Mouse (Mus musculus): ENCODE measurements at regions not wholly inside any gene's neighbourhood (a gene's known extent, or its start where the extent isn't known, plus 50 kb on each side); places are given as distances from the start of the nearest gene placed in this dataset.

GRCm38 (mm10) chr2:70909401-70909800 is 83.9 kb upstream of the Tlk1 start:
- TF ChIP-seq MAZ (IDR thresholded peaks at IDR 0.05; ENCODE audit: low read depth, low read length) = no peak
- no peak for TF ChIP-seq POLR2A (IDR thresholded peaks at IDR 0.05; ENCODE audit: control insufficient read depth in 1 of 2, insufficient read depth in 1 of 2, low read depth in 1 of 2, low read length in 2 of 2, poor library complexity in 1 of 2)
- TF ChIP-seq RCOR1 (IDR thresholded peaks at IDR 0.05; ENCODE audit: low read depth, low read length) = no peak
- no peak for TF ChIP-seq CTCF (IDR thresholded peaks at IDR 0.05 in 2 of 3, conservative IDR thresholded peaks at IDR 0.05 in 1 of 3; ENCODE audit: control insufficient read depth in 1 of 3, insufficient read depth in 1 of 3, low read depth in 2 of 3, low read length in 3 of 3, poor library complexity in 1 of 3, severe bottlenecking in 1 of 3)
- TF ChIP-seq E2F4 (IDR thresholded peaks at IDR 0.05; ENCODE audit: borderline replicate concordance, low read depth, low read length) = no peak
- no peak for TF ChIP-seq BHLHE40 (IDR thresholded peaks at IDR 0.05; ENCODE audit: borderline replicate concordance, low read depth, low read length)
- no peak for TF ChIP-seq MEF2A (IDR thresholded peaks at IDR 0.05; ENCODE audit: extremely low read depth, insufficient replicate concordance, low read depth, low read length, poor library complexity, severe bottlenecking)
- TF ChIP-seq KAT2A (conservative IDR thresholded peaks at IDR 0.05; ENCODE audit: low read depth, low read length) = no peak
- no peak for TF ChIP-seq USF1 (IDR thresholded peaks at IDR 0.05; ENCODE audit: low read depth, low read length)
- no peak for TF ChIP-seq EP300 (IDR thresholded peaks at IDR 0.05; ENCODE audit: low read depth in 1 of 2, low read length in 2 of 2)
- TF ChIP-seq ZKSCAN1 (IDR thresholded peaks at IDR 0.05; ENCODE audit: low read depth, low read length) = no peak
- TF ChIP-seq NRF1 (IDR thresholded peaks at IDR 0.05; ENCODE audit: insufficient read depth, low read depth, low read length, poor library complexity, severe bottlenecking) = no peak
